Mouse (Mus musculus): Measurements from ENCODE around the gene Rab11fip3.
"Not testable (repeated sequence)": the region's sequence is repeated elsewhere in the genome, so short reads cannot be mapped to it uniquely, and the experiment has no call there.

The Rab11fip3 gene

GRCm38 (mm10) chr17:26068831-26069739 is at the start of gene Rab11fip3:
TSS of gene Rab11fip3 (minus strand) at chr17:26069555.
- in situ Hi-C loops (cut with MboI, MseI) = no loop called here

DNA sequence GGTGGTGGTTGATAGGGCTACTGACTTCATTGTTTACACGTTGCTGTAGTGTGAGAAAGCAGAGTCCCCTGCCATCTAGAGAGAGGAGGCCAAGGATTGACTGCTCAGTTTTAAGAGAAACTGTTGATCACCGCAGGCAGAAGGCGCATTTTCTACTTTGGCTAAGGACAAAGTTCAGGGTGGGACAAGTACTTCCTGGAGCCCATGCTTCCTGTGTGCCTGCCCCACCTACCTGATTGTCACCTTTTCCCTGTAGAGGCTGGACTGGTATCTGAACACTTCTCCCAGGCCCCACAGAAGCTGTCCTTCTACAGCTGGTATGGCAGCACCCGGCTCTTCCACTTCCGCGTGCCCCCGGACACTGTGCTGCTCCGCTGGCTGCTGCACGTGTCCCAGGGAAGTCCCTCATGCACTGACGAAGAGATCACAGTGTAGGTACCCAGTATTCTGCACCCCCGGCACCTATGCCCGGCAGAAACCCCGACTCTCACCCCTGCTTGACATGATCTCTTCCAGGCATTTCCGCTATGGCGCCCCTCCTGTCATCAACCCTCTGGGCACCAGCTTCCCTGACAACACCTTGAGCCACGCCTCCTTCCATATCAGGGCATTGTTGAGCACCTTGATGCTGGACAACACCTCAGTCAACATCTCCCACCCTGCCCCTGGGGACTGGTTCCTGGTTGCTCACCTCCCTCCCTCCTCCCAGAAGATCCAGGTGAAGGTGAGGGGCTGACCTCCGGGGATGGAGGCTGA is 47.3 kb upstream of the Rab11fip3 start:
- in situ Hi-C loops (cut with MboI, MseI) = no loop called here

DNA sequence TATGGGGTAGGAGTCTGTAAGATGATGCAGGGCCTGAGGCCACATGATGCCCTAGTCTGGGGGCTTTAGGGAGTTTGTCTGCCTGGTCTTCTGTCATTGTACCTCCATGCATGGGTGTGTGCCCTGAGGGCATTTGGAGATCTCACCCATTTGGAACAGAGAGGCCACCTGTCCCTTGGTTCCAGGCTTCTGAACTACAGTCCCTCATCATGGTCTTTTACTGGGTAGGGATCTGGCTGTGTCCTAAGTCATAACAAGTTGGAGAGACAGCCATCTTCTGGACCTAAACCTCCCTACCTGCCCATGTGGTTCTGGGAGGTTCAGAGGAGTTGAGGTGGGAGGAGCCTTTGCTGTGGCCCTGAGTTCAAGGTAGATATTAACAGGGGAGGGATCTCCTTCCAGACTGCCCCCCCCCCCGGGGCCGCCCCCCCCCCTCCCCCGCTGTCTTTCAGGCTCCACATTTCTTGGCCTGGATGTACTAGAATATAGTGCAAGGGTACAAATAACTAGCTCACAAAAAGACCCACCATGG is 46.7 kb upstream of the Rab11fip3 start:
- in situ Hi-C loops (cut with MboI, MseI) = no loop called here

- in situ Hi-C loops (cut with MboI, MseI) = no loop called here
Observed at GRCm38 (mm10) chr17:26115205-26115898, 46.0 kb upstream of the Rab11fip3 start.

GRCm38 (mm10) chr17:26114461-26114860 is 45.1 kb upstream of the Rab11fip3 start:
- in situ Hi-C loops (cut with MboI, MseI) = not testable (repeated sequence)

GRCm38 (mm10) chr17:26114061-26114460 is 44.7 kb upstream of the Rab11fip3 start:
- in situ Hi-C loops (cut with MboI, MseI) = no loop called here

- in situ Hi-C loops (cut with MboI, MseI) = no loop called here
Observed at GRCm38 (mm10) chr17:26113181-26113948, 44.0 kb upstream of the Rab11fip3 start, which contains the start of gene Tmem8. TSS of gene Tmem8 (plus strand) at chr17:26113299.

- in situ Hi-C loops (cut with MboI, MseI) = no loop called here
Observed at GRCm38 (mm10) chr17:26112751-26113150, 43.4 kb upstream of the Rab11fip3 start.

DNA sequence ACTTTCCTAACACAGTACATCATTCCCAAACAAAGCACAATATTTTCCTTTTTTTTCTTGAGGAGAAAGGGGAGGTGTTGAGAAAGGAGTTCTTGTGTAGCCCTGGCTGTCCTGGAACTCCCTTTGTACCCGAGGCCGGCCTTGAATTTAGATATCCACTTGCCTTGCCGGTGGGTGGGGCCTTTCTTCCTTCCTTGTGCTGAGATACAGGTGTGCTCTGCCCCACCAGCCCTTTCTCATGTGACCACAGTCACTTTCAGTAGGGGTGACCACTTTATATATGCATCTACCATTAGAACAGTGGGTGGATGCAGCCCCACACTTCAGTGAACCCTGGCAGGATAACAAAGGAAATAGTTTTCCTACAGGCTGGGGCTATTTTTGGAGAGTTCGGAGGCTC is 42.4 kb upstream of the Rab11fip3 start:
- in situ Hi-C loops (cut with MboI, MseI) = no loop called here

DNA sequence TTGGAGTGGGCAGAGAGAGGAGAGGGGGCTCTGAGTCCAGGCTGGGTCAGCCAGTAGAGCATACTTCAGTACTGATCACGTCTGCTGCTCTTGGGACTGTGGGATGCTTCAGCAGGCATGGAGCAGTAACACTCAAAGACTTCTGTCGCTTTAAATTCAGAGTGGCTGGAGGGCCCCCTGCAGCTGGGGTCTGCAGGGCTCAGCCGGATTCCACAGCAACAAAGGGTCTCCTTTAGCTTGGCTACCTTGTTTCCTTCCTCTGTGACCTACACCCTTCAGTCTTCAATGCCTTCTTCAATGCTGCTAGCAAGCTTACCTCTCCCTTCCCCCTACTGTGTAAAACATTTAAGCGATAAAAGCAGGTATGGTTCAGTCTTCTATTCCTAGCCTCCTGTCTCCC is 41.7 kb upstream of the Rab11fip3 start:
- in situ Hi-C loops (cut with MboI, MseI) = no loop called here

DNA sequence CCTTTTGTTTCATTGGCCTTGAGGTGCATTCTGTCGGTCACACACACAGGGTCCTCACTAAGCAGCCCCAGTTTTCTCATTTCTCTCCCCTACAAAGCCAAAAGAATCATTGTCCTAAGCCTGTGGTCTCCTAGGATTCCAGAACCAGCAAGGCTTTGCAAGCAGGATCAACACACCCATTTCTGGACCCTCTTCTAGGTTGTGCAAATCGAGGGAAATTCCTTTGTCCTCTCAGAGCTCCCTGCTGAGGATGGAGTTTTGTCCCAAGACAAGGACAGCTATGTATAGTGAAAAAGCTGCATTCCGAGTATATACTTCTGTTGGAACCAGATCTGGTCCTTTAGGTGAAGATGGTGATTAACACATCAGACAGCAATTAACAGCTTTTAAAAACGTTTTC is 40.8 kb upstream of the Rab11fip3 start:
- in situ Hi-C loops (cut with MboI, MseI) = no loop called here

DNA sequence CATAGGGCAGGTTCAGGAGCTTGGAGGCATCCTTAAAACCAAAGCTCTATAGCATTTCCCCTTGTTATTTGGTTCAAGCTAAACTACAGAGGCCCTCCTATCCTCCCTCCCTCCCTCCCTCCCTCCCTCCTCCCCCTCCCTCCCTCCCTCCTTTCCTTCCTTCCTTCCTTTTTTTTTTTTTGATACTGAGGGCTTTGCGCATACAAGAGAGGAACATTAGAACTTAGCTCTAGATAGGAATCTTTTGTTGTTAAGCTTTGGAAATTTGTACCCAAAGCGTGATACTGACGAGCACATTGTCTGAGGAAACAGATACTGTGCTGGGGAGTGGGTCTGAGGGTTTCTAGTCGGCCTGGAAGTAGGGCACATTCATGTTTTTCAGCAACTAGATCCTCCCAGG is 36.3 kb upstream of the Rab11fip3 start:
- in situ Hi-C loops (cut with MboI, MseI) = no loop called here

DNA sequence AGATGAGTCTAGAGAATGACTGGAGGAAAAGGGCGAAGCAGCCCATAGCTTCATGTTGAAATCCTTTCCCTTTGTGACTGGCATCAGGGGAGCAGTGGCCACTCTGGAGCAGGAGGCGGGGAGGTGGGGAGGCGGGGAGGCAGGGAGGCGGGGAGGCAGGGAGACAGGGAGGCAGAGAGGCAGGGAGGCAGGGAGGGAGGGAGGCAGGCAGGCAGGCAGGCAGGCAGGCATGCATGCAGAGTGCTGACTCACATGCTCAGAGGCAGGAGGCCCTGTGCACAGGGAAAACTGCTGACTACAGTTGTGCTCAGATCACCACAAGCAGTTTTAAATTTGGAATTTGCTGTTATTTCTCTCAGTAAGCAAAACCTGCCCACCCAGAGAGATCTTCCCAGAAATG is 32.1 kb upstream of the Rab11fip3 start:
- in situ Hi-C loops (cut with MboI, MseI) = no loop called here

DNA sequence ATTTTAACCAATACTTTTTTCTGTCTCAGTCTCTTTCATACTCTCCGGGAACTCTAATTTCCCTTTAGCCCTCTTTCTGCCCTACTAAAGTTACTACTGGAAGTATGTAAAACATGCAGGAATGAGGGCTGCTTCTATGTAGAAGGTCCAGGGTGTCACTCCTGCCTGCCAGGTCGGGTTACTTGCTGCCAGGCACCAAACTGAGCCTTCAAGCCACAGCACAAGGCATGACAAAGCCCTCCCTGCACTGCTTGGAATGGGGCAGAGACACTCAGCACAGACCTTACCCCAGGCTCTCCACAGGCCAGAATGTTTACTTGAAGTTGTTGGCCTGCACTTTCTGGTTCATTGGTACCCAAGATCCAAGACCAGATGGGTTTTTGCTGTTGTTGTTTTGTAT is 30.8 kb upstream of the Rab11fip3 start:
- in situ Hi-C loops (cut with MboI, MseI) = no loop called here

DNA sequence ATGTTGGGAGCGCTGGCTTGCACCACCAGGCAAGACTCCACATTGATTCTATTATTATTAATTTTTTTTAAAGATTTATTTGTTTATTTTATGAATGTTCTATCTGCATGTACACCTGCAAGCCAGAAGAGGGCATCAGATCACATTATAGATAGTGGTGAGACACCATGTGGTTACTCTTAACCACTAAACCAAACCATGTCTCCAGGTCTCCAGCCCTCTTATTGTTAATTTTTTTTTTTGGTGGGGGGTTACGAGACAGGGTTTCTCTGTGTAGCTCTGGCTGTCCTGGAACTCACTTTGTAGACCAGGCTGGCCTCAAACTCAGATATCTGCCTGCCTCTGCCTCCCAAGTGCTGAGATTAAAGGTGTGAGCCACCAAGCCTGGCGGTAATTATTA is 30.0 kb upstream of the Rab11fip3 start:
- in situ Hi-C loops (cut with MboI, MseI) = not testable (repeated sequence)

GRCm38 (mm10) chr17:26098461-26098860 is 29.1 kb upstream of the Rab11fip3 start:
- in situ Hi-C loops (cut with MboI, MseI) = no loop called here

DNA sequence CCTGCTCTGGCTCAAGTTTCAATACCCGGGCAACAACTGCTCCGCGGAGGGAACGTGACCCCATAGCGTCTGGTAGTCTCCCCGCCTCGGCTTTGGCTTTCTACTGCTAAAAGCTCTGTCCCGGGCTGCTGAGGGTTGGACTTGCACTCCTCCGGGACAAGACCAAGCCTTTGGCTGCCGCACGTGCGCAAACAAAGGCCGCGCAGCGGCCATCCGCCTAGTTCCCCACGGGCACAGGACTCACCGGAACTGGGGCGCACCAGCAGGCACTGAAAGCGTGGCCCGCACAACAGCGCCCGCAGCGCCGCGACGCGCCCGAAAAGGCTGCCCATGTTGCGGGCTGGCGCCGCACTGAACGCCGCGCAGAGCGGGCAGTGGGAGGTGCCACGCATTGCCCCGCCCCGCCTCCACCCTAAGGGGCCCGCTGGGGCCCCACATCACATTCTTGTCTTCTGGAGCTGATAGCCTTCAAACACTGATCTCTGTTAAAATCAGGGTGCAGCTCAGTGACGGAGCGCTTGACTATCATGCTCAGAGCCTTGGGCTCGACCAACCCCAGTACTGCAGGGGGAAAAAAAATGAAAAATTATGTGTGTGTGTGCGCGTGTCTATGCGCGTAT is 25.9 kb upstream of the Rab11fip3 start, which contains the start of gene Nme4:
Gene Nme4, minus strand, starts transcription at position 482 of the 620 bp plus-strand sequence.
- in situ Hi-C loops (cut with MboI, MseI) = no loop called here

DNA sequence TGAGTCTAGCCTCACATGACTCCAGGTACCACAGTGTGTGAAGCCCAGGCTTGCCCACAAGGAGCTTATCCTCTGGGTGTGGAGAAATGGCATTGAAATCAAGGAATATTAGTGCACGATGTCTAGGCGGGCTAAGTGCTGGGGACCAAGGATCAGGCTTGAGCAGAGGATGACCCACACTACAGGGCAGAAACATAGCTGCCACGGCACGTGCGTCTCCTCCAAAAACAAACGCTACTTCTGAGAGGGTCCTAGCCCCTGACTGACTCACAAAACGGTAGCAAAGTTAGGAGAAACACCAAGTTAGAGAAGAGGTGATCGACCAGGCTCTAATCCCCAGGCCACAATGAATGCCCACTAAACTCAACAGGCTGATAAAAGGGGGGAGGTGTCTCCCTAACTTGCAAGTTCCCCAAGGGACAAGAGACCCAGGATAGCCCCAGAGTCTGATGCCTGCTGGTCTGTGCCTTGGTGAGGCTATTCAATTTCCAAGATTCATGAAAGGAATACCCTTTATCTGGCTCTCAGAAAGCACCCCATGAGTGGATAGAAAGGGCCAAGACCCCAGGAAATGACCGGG is 25.3 kb upstream of the Rab11fip3 start:
- in situ Hi-C loops (cut with MboI, MseI) = no loop called here

DNA sequence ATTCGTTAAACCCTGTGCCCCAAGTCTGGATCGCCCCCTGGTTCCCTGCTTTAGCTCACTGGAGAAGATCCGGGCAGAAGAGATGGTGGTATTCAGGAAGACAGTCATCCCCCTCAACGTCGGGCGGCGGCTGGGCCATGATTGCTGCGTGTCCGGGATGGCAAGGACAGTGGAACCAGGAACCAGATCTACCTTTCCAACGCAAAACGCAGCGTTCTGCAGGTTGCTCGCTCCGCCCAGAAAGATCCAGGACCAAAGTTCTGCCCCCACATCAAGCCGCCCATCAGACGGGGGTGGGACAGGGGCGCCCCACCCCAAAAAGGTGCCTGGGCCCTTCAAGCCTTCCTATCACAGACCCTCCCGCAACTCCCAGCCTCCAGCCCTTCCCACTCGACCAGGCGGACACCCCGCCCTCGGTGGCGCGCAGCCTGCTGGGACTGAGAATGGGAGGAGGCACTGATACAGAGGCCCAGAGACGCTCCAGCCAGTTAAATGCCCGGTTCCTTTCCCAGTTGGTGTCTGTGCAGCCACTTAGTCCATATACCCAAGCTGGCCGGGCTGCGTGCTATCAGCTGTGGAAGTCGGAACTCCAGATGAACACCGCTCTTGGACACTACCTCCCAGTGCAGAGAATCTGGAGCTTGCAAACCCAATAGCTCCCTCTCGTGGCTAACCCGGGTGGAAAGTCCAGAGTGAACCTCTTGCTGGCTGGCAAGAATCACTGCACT is 20.7 kb upstream of the Rab11fip3 start, which contains the start of gene Decr2:
Gene Decr2, minus strand, starts transcription at position 433 of the 728 bp plus-strand sequence.
- in situ Hi-C loops (cut with MboI, MseI) = no loop called here

Measured in T-helper 17 cell (primary cell).